Mouse (Mus musculus): ENCODE results near the gene Sc5d.

GRCm38 (mm10) chr9:42244173-42244572 lies 19.9 kb downstream of the Sc5d start:
- TF ChIP-seq CTCF (IDR thresholded peaks at IDR 0.05; ENCODE audit: borderline replicate concordance, insufficient read depth, low read length) (no peak), POLR2A (IDR thresholded peaks at IDR 0.05; ENCODE audit: low read depth, low read length) (no peak)

Measured in embryonic fibroblast, embryonic 13.5 days (primary cell).